Mouse (Mus musculus) hindbrain, embryonic 12.5 days (tissue): ENCODE results near the gene Lipt1. TPM values are rescaled to one million over a fixed set of nuclear protein-coding genes. Genes with fewer than 3 reads are reported as not detected.

Experiments
- ATAC-seq: fragments of 200-750 bp; cut with Nextera tagmentation; 2 replicates; pipeline ENCODE4 v1.8.0; 2017; ENCODE audit warnings: moderate TSS enrichment; ENCODE audit not compliant: low FRiP score
- H3K27ac ChIP-seq: fragments of 300-500 bp; sonication (generic); 2 replicates; pipeline ENCODE4 v1.5.1; 2016; ENCODE audit warnings: mild to moderate bottlenecking
- H3K27me3 ChIP-seq: fragments of 300-500 bp; sonication (generic); 2 replicates; pipeline ENCODE4 v1.6.1; 2016; ENCODE audit warnings: mild to moderate bottlenecking
- H3K36me3 ChIP-seq: fragments of 300-500 bp; sonication (generic); 2 replicates; pipeline ENCODE4 v1.6.1; 2016; ENCODE audit warnings: mild to moderate bottlenecking
- H3K4me1 ChIP-seq: fragments of 300-500 bp; sonication (generic); 2 replicates; pipeline ENCODE4 v1.6.1; 2016
- H3K4me2 ChIP-seq: fragments of 300-500 bp; sonication (generic); replicated peaks from 2 replicates; pipeline ENCODE4 v1.6.1; 2016; ENCODE audit warnings: mild to moderate bottlenecking
- H3K4me3 ChIP-seq: fragments of 300-500 bp; sonication (generic); 2 replicates; pipeline ENCODE4 v1.5.1; 2016; ENCODE audit warnings: mild to moderate bottlenecking
- H3K9ac ChIP-seq: fragments of 300-500 bp; sonication (generic); 2 replicates; pipeline ENCODE4 v1.6.1; 2016; ENCODE audit warnings: mild to moderate bottlenecking, moderate library complexity
- H3K9me3 ChIP-seq: fragments of 300-500 bp; sonication (generic); replicated peaks from 2 replicates; pipeline ENCODE4 v1.6.1; 2016; ENCODE audit warnings: mild to moderate bottlenecking
- WGBS: fragments of 180-500 bp; shearing (Covaris S2); methylation state at CpG from one replicate; pipeline ENCODE4 v1.1.7; 2016; 5-methylcytosine and 5-hydroxymethylcytosine counted together
- polyA plus RNA-seq: library from polyadenylated mRNA; unstranded; fragments of >200 nt; fragmentation: Nextera tagmentation; extraction: Ambion mirVana; gene quantifications from 2 replicates; pipeline ENCODE4 v1.2.1, GENCODE M21; 2016

Gene Lipt1
- polyA plus RNA-seq, 1 experiment from 2014 or later = 8.9 TPM

DNA sequence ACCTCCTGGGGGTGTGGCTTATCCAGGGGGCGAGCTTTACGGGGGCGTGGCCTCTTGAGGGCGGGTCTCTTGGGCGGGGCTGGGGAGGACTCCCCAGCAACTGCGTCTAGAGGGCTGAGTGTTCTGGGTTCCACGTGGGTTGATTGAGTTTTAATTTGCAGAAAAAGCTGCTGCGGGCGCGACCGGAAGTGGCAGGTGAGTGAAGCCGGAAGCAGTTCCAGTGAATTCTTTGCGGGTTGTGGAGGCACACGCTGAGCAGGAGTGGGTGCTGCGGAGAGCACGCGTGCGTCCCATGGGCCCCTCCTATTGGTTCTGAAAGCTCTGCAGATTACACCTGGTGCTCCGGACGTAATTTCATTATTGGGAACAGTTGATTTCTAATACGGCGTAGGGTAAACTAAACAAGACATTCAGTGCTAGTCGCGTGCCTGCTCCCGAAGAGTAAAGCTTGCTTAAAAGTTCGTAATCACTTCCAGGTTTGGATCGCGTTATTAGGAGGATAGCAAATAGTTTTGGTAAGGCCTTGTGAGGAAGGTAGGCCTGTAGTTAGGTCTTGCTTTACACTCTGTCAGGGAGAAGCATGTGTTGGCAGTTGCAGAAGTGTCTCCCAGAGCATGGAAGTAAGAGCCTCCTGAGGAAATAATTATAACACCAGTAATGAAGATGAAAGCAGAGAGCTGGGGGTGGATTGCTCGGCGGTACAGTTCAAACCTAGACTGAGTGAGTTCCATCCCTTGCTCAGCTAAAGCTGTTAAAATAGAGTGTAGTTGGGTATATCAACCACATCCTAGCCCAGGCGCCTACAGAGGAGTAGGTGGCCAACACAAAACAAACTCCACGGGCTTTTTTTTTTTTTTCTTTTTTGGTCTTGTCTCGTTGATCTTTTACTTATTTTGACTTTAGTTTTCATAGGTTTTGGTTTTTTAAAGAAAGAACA, 861 bp downstream of the Lipt1 start:
- peak overlapping the region; percentile 76 for H3K4me2 ChIP-seq
- peaks cover 27% of the 10 kb centered on the region for H3K36me3 ChIP-seq
- peak; percentile 88 for ATAC-seq
- no peaks in the 10 kb centered on the region; the same call in 1 of the 2 replicates for H3K27me3 ChIP-seq
- H3K27ac ChIP-seq = peak overlapping the region; percentile 66; the same call in 1 of the 2 replicates
- 7% methylated on average over 33 of the region's 33 CpGs for WGBS
- H3K4me3 ChIP-seq = peak overlapping the region; percentile 49
- H3K9me3 ChIP-seq = peaks cover 11% of the 10 kb centered on the region; the same call in 1 of the 2 replicates
- peaks cover 5% of the 10 kb centered on the region; the same call in 1 of the 2 replicates for H3K4me1 ChIP-seq
- H3K9ac ChIP-seq = peak overlapping the region; percentile 37

DNA sequence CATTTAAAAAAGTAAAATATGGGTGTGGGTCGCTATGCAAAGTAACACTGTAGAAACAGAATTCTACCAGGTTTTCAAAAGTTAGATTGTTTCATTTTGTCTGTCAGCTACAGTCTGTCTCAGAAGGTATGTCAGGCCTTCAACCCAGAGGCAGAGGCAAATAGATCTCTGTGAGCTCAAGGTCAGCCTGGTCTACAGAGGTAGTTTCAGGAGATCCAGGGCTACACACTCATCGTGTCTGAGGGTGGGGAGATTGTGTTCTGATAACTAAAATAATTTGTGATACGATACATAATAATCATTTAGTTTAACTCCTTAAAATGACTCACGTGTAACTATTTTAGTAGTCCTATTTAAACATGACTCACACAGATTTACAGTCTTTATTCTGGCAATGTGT, 1.6 kb downstream of the Lipt1 start:
- Histone ChIP-seq H3K4me3 (no peak overlapping the region), H3K36me3 (peaks cover 33% of the 10 kb centered on the region), H3K27ac (no peak overlapping the region), H3K4me1 (peaks cover 5% of the 10 kb centered on the region; the same call in 1 of the 2 replicates), H3K9ac (no peak overlapping the region), H3K4me2 (peak overlapping the region; percentile 76; the same call in 1 of the 2 replicates), H3K27me3 (no peaks in the 10 kb centered on the region; the same call in 1 of the 2 replicates), H3K9me3 (peaks cover 11% of the 10 kb centered on the region; the same call in 1 of the 2 replicates)
- 95% methylated on average over 4 of the region's 4 CpGs for WGBS
- no peak for ATAC-seq

DNA sequence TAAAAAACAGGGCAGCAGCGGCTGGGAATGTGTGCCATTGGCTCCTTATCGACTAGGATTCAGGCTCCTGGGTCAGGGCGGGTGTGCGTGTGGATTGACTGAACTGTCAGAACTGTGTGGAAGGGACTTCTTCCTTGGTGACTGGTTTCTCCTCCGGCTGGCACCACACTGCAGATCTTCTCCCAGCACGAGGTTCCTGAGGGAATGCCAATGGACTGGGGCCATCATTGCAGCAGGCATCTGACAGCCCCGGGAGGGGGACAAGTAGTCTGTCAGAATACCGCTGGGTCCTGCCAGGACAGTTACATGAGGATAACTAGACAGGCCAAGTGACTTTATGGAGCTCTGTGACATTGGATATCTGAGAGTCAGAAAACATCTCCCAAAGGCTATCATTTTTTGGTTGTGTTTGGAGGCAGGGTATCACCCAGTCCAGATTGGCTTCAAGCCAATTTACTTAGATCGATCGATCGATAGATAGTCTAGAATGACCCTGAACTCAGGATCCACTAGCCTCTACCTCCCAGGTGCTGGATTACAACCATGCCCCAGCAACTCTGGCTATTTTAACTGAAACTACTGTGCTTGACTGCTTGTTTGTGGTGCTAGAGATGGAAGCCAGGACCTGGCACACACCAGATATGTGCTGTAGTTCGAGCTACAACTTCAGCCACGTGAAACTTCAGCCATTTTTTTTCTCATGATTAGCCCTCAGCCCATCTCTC, 6.4 kb downstream of the Lipt1 start:
- H3K9ac ChIP-seq = no peak overlapping the region
- H3K4me3 ChIP-seq = no peak overlapping the region
- no peak overlapping the region for H3K4me2 ChIP-seq
- H3K9me3 ChIP-seq = peaks cover 11% of the 10 kb centered on the region; the same call in 1 of the 2 replicates
- H3K4me1 ChIP-seq = no peaks in the 10 kb centered on the region; the same call in 1 of the 2 replicates
- H3K27ac ChIP-seq = no peak overlapping the region
- no peaks in the 10 kb centered on the region for H3K27me3 ChIP-seq
- WGBS = 91% methylated on average over 13 of the region's 13 CpGs
- peaks cover 63% of the 10 kb centered on the region for H3K36me3 ChIP-seq
- no peak for ATAC-seq

DNA sequence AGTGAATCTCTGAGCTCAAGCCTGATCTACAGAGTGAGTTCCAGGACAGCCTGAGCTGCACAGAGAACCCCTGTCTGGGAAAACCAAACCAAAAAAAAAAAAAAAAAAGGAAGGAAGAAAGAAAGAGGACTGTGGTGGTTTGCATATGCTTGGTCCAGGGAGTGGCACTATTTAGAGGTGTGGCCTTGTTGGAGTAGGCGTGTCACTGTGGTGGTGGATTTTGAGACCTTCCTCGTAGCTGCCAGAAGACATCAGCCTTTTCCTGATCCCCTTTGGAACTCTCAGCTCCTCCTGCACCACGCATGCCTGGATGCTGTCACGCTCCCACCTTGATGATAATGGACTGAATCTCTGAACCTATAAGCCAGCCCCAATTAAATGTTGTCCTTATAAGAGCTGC, 11.9 kb downstream of the Lipt1 start:
- no peaks in the 10 kb centered on the region for H3K27me3 ChIP-seq
- WGBS = 94% methylated on average over 4 of the region's 4 CpGs
- no peak overlapping the region for H3K4me3 ChIP-seq
- no peak overlapping the region for H3K9ac ChIP-seq
- H3K36me3 ChIP-seq = peaks cover 36% of the 10 kb centered on the region
- no peaks in the 10 kb centered on the region for H3K9me3 ChIP-seq
- no peak overlapping the region for H3K27ac ChIP-seq
- no peaks in the 10 kb centered on the region for H3K4me1 ChIP-seq
- no peak for ATAC-seq
- no peak overlapping the region for H3K4me2 ChIP-seq

DNA sequence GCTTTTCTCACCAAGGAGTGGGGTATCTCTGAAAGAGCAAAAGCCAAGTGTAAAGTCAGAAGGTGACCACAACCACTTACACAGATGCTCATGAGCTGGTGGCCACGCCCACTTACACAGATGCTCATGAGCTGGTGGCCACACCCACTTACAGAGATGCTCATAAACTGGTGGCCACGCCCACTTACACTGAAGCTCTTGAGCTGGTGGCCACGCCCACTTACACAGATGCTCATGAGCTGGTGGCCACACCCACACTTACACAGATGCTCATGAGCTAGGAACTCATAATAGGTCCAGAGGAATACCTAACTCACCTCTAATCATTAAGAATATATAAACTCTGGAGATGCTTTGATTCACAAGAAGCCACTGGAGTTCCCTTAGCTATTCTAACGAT, 12.9 kb downstream of the Lipt1 start:
- Histone ChIP-seq H3K27ac (no peak overlapping the region), H3K4me2 (no peak overlapping the region), H3K4me1 (peaks cover 3% of the 10 kb centered on the region), H3K36me3 (peaks cover 27% of the 10 kb centered on the region), H3K27me3 (no peaks in the 10 kb centered on the region), H3K9ac (no peak overlapping the region), H3K4me3 (no peak overlapping the region), H3K9me3 (no peaks in the 10 kb centered on the region)
- ATAC-seq = no peak
- 77% methylated on average over 4 of the region's 4 CpGs for WGBS

DNA sequence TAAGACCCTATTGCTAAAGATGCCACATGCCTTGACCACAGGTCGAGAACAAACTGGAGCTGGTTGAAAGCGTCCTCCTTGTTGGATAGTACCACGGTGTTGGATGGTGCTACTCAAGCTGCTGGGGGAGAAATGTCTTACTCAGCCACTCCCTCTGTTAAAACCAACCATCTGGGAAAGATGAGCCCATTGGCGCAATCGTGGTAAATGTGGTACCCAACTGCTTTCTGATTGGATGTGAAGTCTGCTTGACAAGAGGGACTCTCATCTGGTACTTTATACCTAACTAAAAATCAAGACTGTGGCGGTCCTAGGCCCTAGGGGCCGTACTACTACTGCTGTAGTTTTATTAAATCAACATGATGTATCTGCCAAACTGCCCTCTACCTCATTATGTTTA, 17.7 kb downstream of the Lipt1 start:
- Histone ChIP-seq H3K4me2 (peak overlapping the region; percentile 77), H3K4me3 (peak overlapping the region; percentile 67), H3K27me3 (no peaks in the 10 kb centered on the region), H3K4me1 (peaks cover 19% of the 10 kb centered on the region), H3K9me3 (no peaks in the 10 kb centered on the region), H3K9ac (peak overlapping the region; percentile 75; the same call in 1 of the 2 replicates), H3K36me3 (peaks cover 10% of the 10 kb centered on the region; the same call in 1 of the 2 replicates), H3K27ac (no peak overlapping the region)
- 80% methylated on average over 7 of the region's 7 CpGs for WGBS
- ATAC-seq = no peak

DNA sequence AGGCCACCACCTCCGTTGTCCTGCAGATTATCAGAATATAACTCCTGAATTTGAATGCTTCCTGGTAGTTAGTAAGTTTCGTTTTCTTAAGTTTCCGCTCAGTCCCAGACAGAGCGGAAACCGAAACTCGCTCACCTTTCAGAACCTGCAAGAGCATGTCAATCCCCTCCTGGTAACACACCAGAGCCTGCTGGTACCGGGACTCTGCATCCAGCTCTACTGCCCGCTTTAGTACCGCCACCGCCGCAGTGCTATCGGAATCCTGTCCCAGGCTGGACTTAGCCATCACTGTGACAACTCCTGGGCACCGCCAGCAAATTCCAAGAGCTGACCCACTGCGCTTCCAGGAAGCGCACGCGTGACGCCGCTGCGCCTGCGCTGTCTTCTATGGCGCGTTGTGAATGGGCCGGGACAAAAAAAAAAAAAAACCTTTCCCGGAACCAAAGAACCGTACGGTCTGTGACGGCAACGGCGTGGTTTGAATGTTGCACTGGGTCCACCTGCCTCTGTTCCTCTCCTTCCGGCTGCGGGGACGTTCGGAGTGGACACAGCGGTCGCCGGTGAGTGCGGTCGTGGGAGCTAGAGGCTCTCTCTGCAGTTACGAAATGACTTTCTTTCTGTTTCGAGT, 18.6 kb downstream of the Lipt1 start, which contains the start of the genes Mitd1 and Mrpl30:
TSS of gene Mitd1 (minus strand) at position 387 of the 628 bp plus-strand sequence.
TSS of gene Mrpl30 (plus strand) at position 453 of the 628 bp plus-strand sequence.
- H3K27ac ChIP-seq = peak within 1 kb of the TSS; percentile 80
- under 1% methylated on average over 41 of the region's 41 CpGs for WGBS

DNA sequence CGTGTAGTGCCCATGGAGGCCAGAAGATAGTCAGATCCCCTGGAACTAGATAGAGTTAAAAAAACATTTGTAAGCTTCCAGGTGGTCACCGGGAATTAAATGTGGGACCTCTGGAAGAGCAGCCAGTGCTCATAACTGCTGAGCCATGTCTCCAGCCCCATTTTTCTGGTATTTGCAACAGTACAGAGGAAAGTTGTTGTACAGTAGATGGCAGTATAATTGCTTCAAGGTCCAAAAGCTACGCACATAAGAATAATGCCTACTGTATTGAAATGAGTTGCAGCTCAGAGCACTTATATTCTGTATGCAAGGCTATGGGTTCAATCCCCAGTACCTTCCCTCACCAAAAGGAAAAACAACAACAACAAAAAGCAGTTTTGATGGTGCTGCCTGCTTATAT, 19.9 kb downstream of the Lipt1 start:
- Histone ChIP-seq H3K9me3 (no peaks in the 10 kb centered on the region), H3K36me3 (peaks cover 26% of the 10 kb centered on the region), H3K9ac (no peak overlapping the region), H3K4me3 (peak overlapping the region; percentile 67; the same call in 1 of the 2 replicates), H3K27me3 (no peaks in the 10 kb centered on the region), H3K4me2 (peak overlapping the region; percentile 77), H3K4me1 (peaks cover 19% of the 10 kb centered on the region), H3K27ac (no peak overlapping the region)
- no peak for ATAC-seq
- 79% methylated on average over 3 of the region's 3 CpGs for WGBS

More for the DNA sequence above, 18.6 kb downstream of the Lipt1 start, which contains the start of the genes Mitd1 and Mrpl30:
- peak; percentile 88 for ATAC-seq
- peak within 1 kb of the TSS; percentile 77 for H3K4me2 ChIP-seq
- H3K9ac ChIP-seq = peak within 1 kb of the TSS; percentile 75
- H3K4me1 ChIP-seq = peaks cover 19% of the 10 kb centered on the region
- H3K27me3 ChIP-seq = no peaks in the 10 kb centered on the region
- peaks cover 13% of the 10 kb centered on the region for H3K36me3 ChIP-seq
- H3K9me3 ChIP-seq = no peaks in the 10 kb centered on the region
- H3K4me3 ChIP-seq = peak within 1 kb of the TSS; percentile 67

DNA sequence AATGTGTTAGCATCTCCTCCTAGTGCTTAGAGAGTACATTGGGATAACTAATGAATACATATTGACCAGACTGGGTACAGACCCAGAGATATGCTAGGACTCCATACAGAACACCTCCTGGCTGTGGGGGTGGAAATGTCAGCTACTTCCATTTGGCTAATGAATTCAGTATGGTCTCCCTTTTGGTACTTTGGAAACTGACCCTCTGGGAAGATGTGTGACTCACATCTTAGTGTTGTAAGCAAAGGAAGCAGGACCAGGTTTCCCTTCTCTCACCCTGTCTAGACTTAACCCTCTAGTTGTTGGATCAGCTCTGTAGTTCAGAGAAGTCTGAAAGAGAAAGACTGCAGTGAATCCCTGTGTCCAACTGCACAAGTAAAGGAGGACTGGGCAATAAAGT, 23.1 kb downstream of the Lipt1 start:
- peaks cover 51% of the 10 kb centered on the region for H3K36me3 ChIP-seq

DNA sequence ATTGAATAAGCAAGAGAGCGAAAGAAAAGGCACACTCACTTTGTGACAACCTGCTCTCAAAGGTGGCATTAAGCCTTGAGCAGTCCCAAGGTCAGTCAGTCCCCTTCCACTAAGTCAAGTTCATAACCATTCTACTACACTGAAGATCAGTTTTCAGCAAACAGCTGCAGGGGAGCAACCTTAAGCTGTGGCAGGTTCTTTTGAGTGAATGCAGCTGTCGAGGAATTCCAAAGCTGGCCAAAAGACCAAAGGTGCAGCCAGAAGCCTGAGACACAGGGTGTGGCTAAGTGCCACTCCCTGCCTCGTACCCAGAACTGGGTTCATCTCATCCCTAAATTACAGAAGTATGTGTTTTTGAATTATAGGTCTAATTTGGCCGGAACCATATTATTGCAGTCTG, 28.3 kb downstream of the Lipt1 start:
- H3K4me1 ChIP-seq = no peaks in the 10 kb centered on the region
- ATAC-seq = no peak
- H3K4me3 ChIP-seq = no peak overlapping the region
- H3K9ac ChIP-seq = no peak overlapping the region
- no peak overlapping the region for H3K4me2 ChIP-seq
- peaks cover 52% of the 10 kb centered on the region for H3K36me3 ChIP-seq
- no peaks in the 10 kb centered on the region for H3K9me3 ChIP-seq
- 88% methylated on average over 4 of the region's 4 CpGs for WGBS
- no peak overlapping the region for H3K27ac ChIP-seq
- H3K27me3 ChIP-seq = no peaks in the 10 kb centered on the region

More for the DNA sequence above, 23.1 kb downstream of the Lipt1 start:
- Histone ChIP-seq H3K4me3 (no peak overlapping the region), H3K27ac (no peak overlapping the region), H3K4me2 (no peak overlapping the region), H3K4me1 (peaks cover 15% of the 10 kb centered on the region), H3K9me3 (no peaks in the 10 kb centered on the region), H3K27me3 (no peaks in the 10 kb centered on the region), H3K9ac (no peak overlapping the region)
- no peak for ATAC-seq

DNA sequence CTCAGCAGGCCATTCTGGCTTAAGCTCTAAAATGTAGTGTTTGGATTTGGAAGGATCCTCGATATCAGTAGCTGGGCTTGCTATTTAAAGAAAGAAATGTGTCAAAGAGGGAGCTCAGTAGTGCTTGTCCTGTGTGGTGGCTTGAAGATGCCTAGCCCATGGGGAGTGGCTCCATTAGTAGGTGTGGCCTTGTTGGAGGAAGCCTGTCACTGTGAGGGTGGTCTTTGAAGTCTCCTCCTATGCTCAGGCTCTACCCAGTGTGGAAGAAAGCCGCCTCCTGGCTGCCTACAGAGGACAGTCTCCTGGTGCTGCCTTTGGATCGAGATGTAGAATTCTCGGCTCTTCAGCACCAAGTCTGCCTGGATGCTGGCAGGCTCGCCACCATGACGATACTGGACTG, 28.8 kb downstream of the Lipt1 start:
- no peak for ATAC-seq
- Histone ChIP-seq H3K9me3 (no peaks in the 10 kb centered on the region), H3K9ac (no peak overlapping the region), H3K27ac (no peak overlapping the region), H3K4me1 (no peaks in the 10 kb centered on the region), H3K36me3 (peaks cover 47% of the 10 kb centered on the region), H3K4me2 (no peak overlapping the region), H3K27me3 (no peaks in the 10 kb centered on the region), H3K4me3 (no peak overlapping the region)
- 52% methylated on average over 6 of the region's 6 CpGs for WGBS
